Mouse (Mus musculus) monocyte, adult 2 months (primary cell): ENCODE results near the gene Chn2.

Experiments used
- DNase-seq, 2 experiments: peaks; one replicate each; pipeline ENCODE4 v3.0.0; 2022; ENCODE audit warnings: low spot score in 2 of 2, low read depth in 1 of 2

Chn2 gene

GRCm38 (mm10) chr6:54330166-54330565 is 290.8 kb downstream of the Chn2 start:
- DNase-seq: no peak

DNA sequence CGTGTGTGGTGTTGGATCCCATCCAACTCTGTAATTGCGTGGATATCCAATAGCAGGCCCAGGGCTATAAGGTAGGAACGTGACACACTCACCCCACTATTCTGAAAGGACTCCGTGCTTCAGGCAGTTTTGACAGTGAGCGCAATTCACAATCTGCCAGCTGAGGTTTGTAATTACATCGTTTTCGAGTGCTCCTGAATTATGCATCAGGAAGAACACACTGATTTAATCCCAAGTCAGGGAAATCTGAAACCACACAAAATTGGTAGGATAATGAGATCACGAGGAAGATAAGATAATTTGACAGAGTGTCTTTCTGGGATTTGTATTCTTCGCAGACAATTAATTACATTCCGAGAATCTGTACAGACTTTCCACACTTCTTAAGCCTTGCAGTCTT is 292.4 kb downstream of the Chn2 start:
- DNase-seq: no peak

DNA sequence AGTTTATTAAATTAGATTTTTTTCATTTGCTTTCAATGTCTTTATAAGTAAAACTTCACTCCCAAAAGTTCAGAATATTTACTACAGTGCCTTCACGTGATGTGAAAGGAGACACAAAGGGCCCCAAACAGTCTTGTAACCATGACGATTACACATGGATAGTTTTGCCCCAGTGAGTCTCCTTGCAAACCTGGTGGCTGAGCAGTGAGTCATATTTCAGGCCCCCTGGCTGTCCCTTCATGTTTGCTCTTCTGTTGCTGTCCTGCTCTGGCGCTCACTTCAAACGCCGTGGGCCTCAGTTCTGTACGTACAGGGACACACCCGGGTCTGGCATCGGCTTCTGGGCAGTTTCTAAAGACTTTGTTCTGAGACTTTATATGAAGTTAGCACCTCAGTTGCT is 292.8 kb downstream of the Chn2 start:
- no peak for DNase-seq

GRCm38 (mm10) chr6:54333116-54333651 is 293.8 kb downstream of the Chn2 start:
- no peak for DNase-seq

- no peak for DNase-seq
Observed at GRCm38 (mm10) chr6:54333652-54334396, 294.5 kb downstream of the Chn2 start.

DNA sequence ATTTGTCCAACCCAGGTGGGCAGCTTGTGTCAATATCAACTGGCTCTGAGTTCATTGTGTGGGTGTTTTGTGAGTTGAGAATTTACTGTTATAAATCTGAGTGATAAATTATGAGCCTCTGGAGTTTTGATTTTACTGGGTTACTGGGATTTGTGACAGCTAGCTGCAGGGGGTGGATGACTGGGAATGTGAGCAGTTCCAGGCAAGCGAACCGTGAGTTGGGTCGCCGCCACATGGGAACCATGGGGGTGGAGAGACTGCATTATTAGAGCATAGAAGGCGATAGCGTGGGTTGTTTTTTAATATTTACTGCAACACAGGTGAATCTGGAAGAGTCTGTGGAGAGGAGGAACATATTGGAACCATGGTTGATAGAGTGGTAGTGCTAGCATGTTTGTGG is 298.0 kb downstream of the Chn2 start:
- DNase-seq: no peak

GRCm38 (mm10) chr6:54341133-54341532 is 301.8 kb downstream of the Chn2 start:
- DNase-seq: no peak

- no peak for DNase-seq
Observed at GRCm38 (mm10) chr6:54342223-54342622, 302.9 kb downstream of the Chn2 start.
